Mouse (Mus musculus): ENCODE measurements around the gene Sprr2a2.
"Not testable (repeated sequence)": the region's sequence is repeated elsewhere in the genome, so short reads cannot be mapped to it uniquely, and the experiment has no call there.

- TF ChIP-seq MXI1 (IDR thresholded peaks at IDR 0.05; ENCODE audit: low read depth, low read length); CTCF (conservative IDR thresholded peaks at IDR 0.05 in 1 of 2, IDR thresholded peaks at IDR 0.05 in 1 of 2; ENCODE audit: low read depth in 2 of 2, low read length in 2 of 2); POLR2A (IDR thresholded peaks at IDR 0.05; ENCODE audit: low read depth, low read length); NELFE (IDR thresholded peaks at IDR 0.05; ENCODE audit: low read depth, low read length); JUN (IDR thresholded peaks at IDR 0.05; ENCODE audit: insufficient read depth, low read depth, low read length); ZNF384 (IDR thresholded peaks at IDR 0.05; ENCODE audit: low read depth, low read length); MAX (IDR thresholded peaks at IDR 0.05; ENCODE audit: low read length); ETS1 (conservative IDR thresholded peaks at IDR 0.05; ENCODE audit: low read depth, low read length); ZMIZ1 (IDR thresholded peaks at IDR 0.05; ENCODE audit: low read depth, low read length): not testable (repeated sequence)
Measured at GRCm38 (mm10) chr3:92215569-92215968, at the start of gene Sprr2a2, which contains the start of gene Sprr2a1.
